Mouse (Mus musculus): ENCODE data around the gene Cldn34a.
"Not testable (repeated sequence)": the region's sequence is repeated elsewhere in the genome, so short reads cannot be mapped to it uniquely, and the experiment has no call there.

The Cldn34a gene

GRCm38 (mm10) chrX:152563034-152563433 is at the start of gene Cldn34a:
TSS of gene Cldn34a (plus strand) at chrX:152563334.
- no peak for DNase-seq (ENCODE audit: low read depth, low spot score)

- not testable (repeated sequence) for DNase-seq (ENCODE audit: low read depth, low spot score)
Measured at GRCm38 (mm10) chrX:152518611-152519010, 44.5 kb upstream of the Cldn34a start.

GRCm38 (mm10) chrX:152545736-152546135 is 17.4 kb upstream of the Cldn34a start:
- DNase-seq (ENCODE audit: low read depth, low spot score), result no peak

- no peak for DNase-seq (ENCODE audit: low read depth, low spot score)
Measured at GRCm38 (mm10) chrX:152548180-152548579, 15.0 kb upstream of the Cldn34a start.

- no peak for DNase-seq (ENCODE audit: low read depth, low spot score)
Measured at GRCm38 (mm10) chrX:152557446-152557845, 5.7 kb upstream of the Cldn34a start.
